Mouse (Mus musculus) gastrocnemius, adult 2 months (tissue): ENCODE data around the gene Lrig1. TPM values are rescaled to one million over a fixed set of nuclear protein-coding genes. Genes with fewer than 3 reads are reported as not detected.
A peak's percentile ranks its signal among the peaks of the same experiment; 100 is the strongest.

Experiments used
- DNase-seq: peaks from one replicate; pipeline ENCODE4 v3.0.0; 2022
- H3K27ac ChIP-seq: fragments of 200-600 bp; 2 replicates; pipeline ENCODE4 v1.8.1; 2022; ENCODE audit warnings: mild to moderate bottlenecking
- H3K4me3 ChIP-seq: fragments of 200-600 bp; 2 replicates; pipeline ENCODE4 v1.8.1; 2022; ENCODE audit warnings: mild to moderate bottlenecking, moderate library complexity
- CTCF ChIP-seq: fragments of 200-600 bp; IDR thresholded peaks from 2 replicates; pipeline ENCODE4 v1.8.1; 2022; ENCODE audit warnings: antibody characterized with exemption, mild to moderate bottlenecking, moderate library complexity
- intact Hi-C: fragments of 180-260 bp; cut with DNase I; formaldehyde crosslinking; loops from one replicate; pipeline ENCODE4 v1.15.1; 2025
- total RNA-seq, 2 experiments: library from RNA; stranded (reverse); gene quantifications; 2 replicates each; pipeline ENCODE4 v1.2.3; 2021

The Lrig1 gene
- total RNA-seq, 2 experiments from 2014 or later = 38.9 to 57.9 TPM

- H3K4me3 ChIP-seq = peak overlapping the region; percentile 98
- DNase-seq = no peak
- intact Hi-C loops = no loop called here
- TF ChIP-seq CTCF = no peak
- peak overlapping the region; percentile 98 for H3K27ac ChIP-seq
Measured at GRCm38 (mm10) chr6:94696182-94697080, 3.5 kb downstream of the Lrig1 start.

GRCm38 (mm10) chr6:94695121-94695930, 4.6 kb downstream of the Lrig1 start:
- TF ChIP-seq CTCF = peak; percentile 32; the same call in 1 of the 2 replicates
- peak; percentile 72 for DNase-seq
- peak overlapping the region; percentile 98 for H3K27ac ChIP-seq
- intact Hi-C loops = no loop called here
- H3K4me3 ChIP-seq = peak overlapping the region; percentile 98

- peak overlapping the region; percentile 98; the same call in 1 of the 2 replicates for H3K4me3 ChIP-seq
- peak overlapping the region; percentile 98 for H3K27ac ChIP-seq
- intact Hi-C loops = no loop called here
- no peak for DNase-seq
- TF ChIP-seq CTCF = no peak
Measured at GRCm38 (mm10) chr6:94694481-94694880, 5.5 kb downstream of the Lrig1 start.

- DNase-seq = no peak
- no peak for TF ChIP-seq CTCF
- peak overlapping the region; percentile 90 for H3K27ac ChIP-seq
- H3K4me3 ChIP-seq = no peak overlapping the region
- intact Hi-C loops = no loop called here
Measured at GRCm38 (mm10) chr6:94693091-94693490, 6.9 kb downstream of the Lrig1 start.

- Histone ChIP-seq H3K4me3 (no peak overlapping the region), H3K27ac (peak overlapping the region; percentile 90)
- no peak for TF ChIP-seq CTCF
- no peak for DNase-seq
- intact Hi-C loops = no loop called here
Measured at GRCm38 (mm10) chr6:94692003-94692402, 8.0 kb downstream of the Lrig1 start.

GRCm38 (mm10) chr6:94690247-94690646, 9.7 kb downstream of the Lrig1 start:
- no peak for DNase-seq
- Histone ChIP-seq H3K27ac (peak overlapping the region; percentile 90), H3K4me3 (no peak overlapping the region)
- no peak for TF ChIP-seq CTCF
- intact Hi-C loops = no loop called here

- intact Hi-C loops = no loop called here
- Histone ChIP-seq H3K4me3 (no peak overlapping the region; the same call in 1 of the 2 replicates), H3K27ac (peak overlapping the region; percentile 90)
- no peak for TF ChIP-seq CTCF
- peak; percentile 67 for DNase-seq
Measured at GRCm38 (mm10) chr6:94688722-94689121, 11.2 kb downstream of the Lrig1 start.

GRCm38 (mm10) chr6:94686048-94686447, 13.9 kb downstream of the Lrig1 start:
- H3K4me3 ChIP-seq = no peak overlapping the region
- H3K27ac ChIP-seq = peak overlapping the region; percentile 90
- intact Hi-C loops = no loop called here
- TF ChIP-seq CTCF = no peak
- DNase-seq = no peak

- Histone ChIP-seq H3K27ac (peak overlapping the region; percentile 90), H3K4me3 (peak overlapping the region; percentile 2; the same call in 1 of the 2 replicates)
- no peak for TF ChIP-seq CTCF
- no peak for DNase-seq
- intact Hi-C loops = no loop called here
Measured at GRCm38 (mm10) chr6:94685611-94686010, 14.3 kb downstream of the Lrig1 start.

- DNase-seq = peak; percentile 58
- TF ChIP-seq CTCF = no peak
- intact Hi-C loops = no loop called here
- peak overlapping the region; percentile 90 for H3K27ac ChIP-seq
- H3K4me3 ChIP-seq = peak overlapping the region; percentile 28
Measured at GRCm38 (mm10) chr6:94684844-94685557, 15.0 kb downstream of the Lrig1 start.

- Histone ChIP-seq H3K27ac (peak overlapping the region; percentile 90), H3K4me3 (peak overlapping the region; percentile 25; the same call in 1 of the 2 replicates)
- DNase-seq = peak; percentile 55
- no peak for TF ChIP-seq CTCF
- intact Hi-C loops = no loop called here
Measured at GRCm38 (mm10) chr6:94683701-94684100, 16.3 kb downstream of the Lrig1 start.

- Histone ChIP-seq H3K27ac (peak overlapping the region; percentile 66), H3K4me3 (peak overlapping the region; percentile 37; the same call in 1 of the 2 replicates)
- no peak for DNase-seq
- intact Hi-C loops = no loop called here
- no peak for TF ChIP-seq CTCF
Measured at GRCm38 (mm10) chr6:94682270-94682618, 17.7 kb downstream of the Lrig1 start.
